Mouse (Mus musculus) embryonic facial prominence, embryonic 11.5 days (tissue): Measurements from ENCODE around the gene Psmb6. TPM values are rescaled to one million over a fixed set of nuclear protein-coding genes. Genes with fewer than 3 reads are reported as not detected.
"Not testable (repeated sequence)": the region's sequence is repeated elsewhere in the genome, so short reads cannot be mapped to it uniquely, and the experiment has no call there.

Source experiments
- ATAC-seq: fragments of 200-750 bp; cut with Nextera tagmentation; replicated peaks from 2 replicates; pipeline ENCODE4 v1.8.0; 2017; ENCODE audit warnings: low read depth; ENCODE audit not compliant: insufficient number of reproducible peaks, low FRiP score, low TSS enrichment
- DNase-seq: peaks from one replicate; pipeline ENCODE4 v3.0.0-alpha.2; 2015; ENCODE audit warnings: low spot score
- H3K27ac ChIP-seq: fragments of 300-500 bp; sonication (generic); replicated peaks from 2 replicates; pipeline ENCODE4 v1.5.1; 2014; ENCODE audit warnings: mild to moderate bottlenecking, low read depth, low read length, control low read depth
- H3K27me3 ChIP-seq: fragments of 300-500 bp; sonication (generic); 2 replicates; pipeline ENCODE4 v1.6.1; 2014; ENCODE audit warnings: mild to moderate bottlenecking, low read length, moderate library complexity, mixed read lengths; ENCODE audit not compliant: control insufficient read depth, insufficient read depth
- H3K36me3 ChIP-seq: fragments of 300-500 bp; sonication (generic); replicated peaks from 2 replicates; pipeline ENCODE4 v1.6.1; 2014; ENCODE audit warnings: low read depth, mild to moderate bottlenecking, low read length, moderate library complexity, mixed read lengths; ENCODE audit not compliant: control insufficient read depth, insufficient read depth
- H3K4me1 ChIP-seq: fragments of 300-500 bp; sonication (generic); 2 replicates; pipeline ENCODE4 v1.6.1; 2014; ENCODE audit warnings: low read length, mixed read lengths; ENCODE audit not compliant: control insufficient read depth, insufficient read depth
- H3K4me2 ChIP-seq: fragments of 300-500 bp; sonication (generic); 2 replicates; pipeline ENCODE4 v1.6.1; 2014; ENCODE audit warnings: low read depth, mild to moderate bottlenecking, control low read depth, low read length, moderate library complexity
- H3K4me3 ChIP-seq: fragments of 300-500 bp; sonication (generic); 2 replicates; pipeline ENCODE4 v1.5.1; 2014; ENCODE audit warnings: low read depth, low read length, control low read depth
- H3K9ac ChIP-seq: fragments of 300-500 bp; sonication (generic); replicated peaks from 2 replicates; pipeline ENCODE4 v1.6.1; 2014; ENCODE audit warnings: mild to moderate bottlenecking, control low read depth, low read length
- H3K9me3 ChIP-seq: fragments of 300-500 bp; sonication (generic); replicated peaks from 2 replicates; pipeline ENCODE4 v1.6.1; 2016; ENCODE audit warnings: mild to moderate bottlenecking, low read length, inconsistent platforms, mixed read lengths; ENCODE audit not compliant: control insufficient read depth
- WGBS: fragments of 180-500 bp; shearing (Covaris S2); extraction: QIAGEN DNeasy Blood & Tissue Kit; methylation state at CpG from one replicate; pipeline ENCODE4 v1.1.7; 2014; 5-methylcytosine and 5-hydroxymethylcytosine counted together
- polyA plus RNA-seq: library from polyadenylated mRNA; unstranded; fragments of >200 nt; fragmentation: Nextera tagmentation; extraction: Ambion mirVana; gene quantifications from 2 replicates; pipeline ENCODE4 v1.2.1, GENCODE M21; 2014

The Psmb6 gene
- polyA plus RNA-seq, 1 experiment from 2014 or later: 827 TPM

GRCm38 (mm10) chr11:70525726-70526125 lies 559 bp downstream of the Psmb6 start:
- peak overlapping the region; percentile 62 for H3K4me2 ChIP-seq
- no peak; the same call in 1 of the 2 replicates for ATAC-seq
- H3K9ac ChIP-seq: peak overlapping the region; percentile 73
- no peaks in the 10 kb centered on the region for H3K4me1 ChIP-seq
- no peaks in the 10 kb centered on the region; the same call in none of the 2 replicates for H3K36me3 ChIP-seq
- no peaks in the 10 kb centered on the region for H3K9me3 ChIP-seq
- peak overlapping the region; percentile 79 for H3K4me3 ChIP-seq
- peak; percentile 36 for DNase-seq
- 2% methylated on average over 12 of the region's 12 CpGs for WGBS
- no peak overlapping the region for H3K27ac ChIP-seq
- H3K27me3 ChIP-seq: no peaks in the 10 kb centered on the region

DNA sequence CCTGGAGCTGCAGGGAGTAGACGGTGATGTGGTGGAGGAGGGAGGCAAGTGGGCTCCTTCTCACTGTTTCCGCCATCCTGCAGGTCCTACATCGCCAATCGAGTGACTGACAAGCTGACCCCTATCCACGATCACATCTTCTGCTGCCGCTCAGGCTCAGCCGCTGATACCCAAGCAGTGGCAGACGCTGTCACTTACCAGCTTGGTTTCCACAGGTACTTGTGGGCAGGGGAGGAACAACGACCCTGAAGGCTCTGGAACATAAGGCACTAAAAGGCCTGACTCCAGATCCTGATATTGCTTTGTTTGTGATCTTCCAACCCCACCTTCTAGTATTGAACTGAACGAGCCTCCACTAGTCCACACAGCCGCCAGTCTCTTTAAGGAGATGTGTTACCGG lies 1.0 kb downstream of the Psmb6 start:
- 87% methylated on average over 12 of the region's 12 CpGs for WGBS
- H3K27ac ChIP-seq: no peak overlapping the region

DNA sequence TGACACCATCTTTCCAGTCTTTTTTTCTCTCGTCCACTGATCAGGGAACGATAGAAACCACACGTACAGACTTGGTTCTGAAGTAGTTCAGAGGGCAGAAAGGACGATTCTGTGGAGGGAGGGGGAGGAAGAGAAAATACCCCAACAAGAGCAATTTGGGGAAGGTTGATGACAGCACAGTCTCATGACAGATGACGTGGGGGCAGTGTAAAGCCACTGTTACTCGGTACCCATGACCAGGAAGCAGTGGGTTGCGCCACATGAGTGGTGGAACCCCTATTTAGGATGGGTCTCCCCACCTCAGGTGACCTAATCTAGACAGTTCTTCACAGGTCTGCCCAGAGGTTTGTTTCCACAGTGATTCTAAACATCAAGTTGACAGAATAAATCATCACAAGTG lies 3.4 kb downstream of the Psmb6 start:
- Histone ChIP-seq H3K36me3 (no peaks in the 10 kb centered on the region; the same call in none of the 2 replicates), H3K4me3 (no peak overlapping the region), H3K27ac (no peak overlapping the region), H3K9me3 (no peaks in the 10 kb centered on the region), H3K9ac (no peak overlapping the region), H3K27me3 (no peaks in the 10 kb centered on the region), H3K4me2 (no peak overlapping the region), H3K4me1 (no peaks in the 10 kb centered on the region)
- 88% methylated on average over 7 of the region's 7 CpGs for WGBS
- DNase-seq: no peak
- no peak for ATAC-seq

More for the DNA sequence above, 1.0 kb downstream of the Psmb6 start:
- DNase-seq (no peak), ATAC-seq (no peak)
- no peaks in the 10 kb centered on the region for H3K4me1 ChIP-seq
- peak overlapping the region; percentile 73 for H3K9ac ChIP-seq
- H3K4me3 ChIP-seq: peak overlapping the region; percentile 79
- H3K27me3 ChIP-seq: no peaks in the 10 kb centered on the region
- peak overlapping the region; percentile 62 for H3K4me2 ChIP-seq
- no peaks in the 10 kb centered on the region for H3K9me3 ChIP-seq
- H3K36me3 ChIP-seq: no peaks in the 10 kb centered on the region; the same call in none of the 2 replicates

GRCm38 (mm10) chr11:70531065-70531464 lies 5.9 kb downstream of the Psmb6 start:
- not testable (repeated sequence) for H3K9me3 ChIP-seq, H3K4me3 ChIP-seq, H3K36me3 ChIP-seq, H3K27ac ChIP-seq, H3K27me3 ChIP-seq, ATAC-seq, H3K4me2 ChIP-seq, DNase-seq, H3K4me1 ChIP-seq, H3K9ac ChIP-seq
- WGBS: 72% methylated on average over 2 of the region's 2 CpGs

DNA sequence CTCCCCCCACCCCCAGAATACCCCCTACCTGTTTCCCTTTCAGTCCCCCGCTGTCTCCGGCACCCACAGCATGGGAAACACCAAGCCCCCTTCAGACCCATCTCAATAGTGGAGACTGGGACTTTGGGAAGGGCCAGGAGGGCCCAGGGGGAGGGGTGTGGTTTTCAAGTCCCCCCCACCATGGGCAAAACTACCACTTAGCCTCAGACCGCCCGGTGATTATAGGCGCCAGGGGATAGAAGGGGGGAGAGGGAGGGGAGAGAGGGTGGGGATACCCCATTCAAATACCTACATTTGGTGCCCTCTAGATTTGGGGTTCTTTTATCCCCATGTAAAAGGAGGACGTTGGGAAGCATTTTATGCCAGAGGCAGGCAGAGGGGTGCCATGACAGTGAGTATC lies 7.7 kb downstream of the Psmb6 start, which contains the start of gene Gm40193:
Gene Gm40193, minus strand, starts transcription at position 101 of the 400 bp plus-strand sequence.
- no peaks in the 10 kb centered on the region for H3K9me3 ChIP-seq
- H3K9ac ChIP-seq: no peak within 1 kb of the TSS
- DNase-seq: no peak
- H3K4me2 ChIP-seq: no peak within 1 kb of the TSS
- no peak within 1 kb of the TSS; the same call in 1 of the 2 replicates for H3K27ac ChIP-seq
- no peak for ATAC-seq
- H3K4me1 ChIP-seq: no peaks in the 10 kb centered on the region
- no peaks in the 10 kb centered on the region for H3K27me3 ChIP-seq
- WGBS: 79% methylated on average over 6 of the region's 6 CpGs
- H3K4me3 ChIP-seq: no peak within 1 kb of the TSS
- no peaks in the 10 kb centered on the region for H3K36me3 ChIP-seq

- no peak overlapping the region for H3K27ac ChIP-seq
- WGBS: 20% methylated on average over 9 of the region's 9 CpGs
- no peaks in the 10 kb centered on the region for H3K9me3 ChIP-seq
- no peaks in the 10 kb centered on the region for H3K4me1 ChIP-seq
- peak overlapping the region; percentile 87 for H3K4me2 ChIP-seq
- DNase-seq: no peak
- H3K27me3 ChIP-seq: peaks cover 8% of the 10 kb centered on the region
- H3K4me3 ChIP-seq: peak overlapping the region; percentile 56
- no peak overlapping the region for H3K9ac ChIP-seq
- no peaks in the 10 kb centered on the region for H3K36me3 ChIP-seq
- no peak for ATAC-seq
These were observed 14.3 kb downstream of the Psmb6 start for GRCm38 (mm10) chr11:70539423-70539822.

DNA sequence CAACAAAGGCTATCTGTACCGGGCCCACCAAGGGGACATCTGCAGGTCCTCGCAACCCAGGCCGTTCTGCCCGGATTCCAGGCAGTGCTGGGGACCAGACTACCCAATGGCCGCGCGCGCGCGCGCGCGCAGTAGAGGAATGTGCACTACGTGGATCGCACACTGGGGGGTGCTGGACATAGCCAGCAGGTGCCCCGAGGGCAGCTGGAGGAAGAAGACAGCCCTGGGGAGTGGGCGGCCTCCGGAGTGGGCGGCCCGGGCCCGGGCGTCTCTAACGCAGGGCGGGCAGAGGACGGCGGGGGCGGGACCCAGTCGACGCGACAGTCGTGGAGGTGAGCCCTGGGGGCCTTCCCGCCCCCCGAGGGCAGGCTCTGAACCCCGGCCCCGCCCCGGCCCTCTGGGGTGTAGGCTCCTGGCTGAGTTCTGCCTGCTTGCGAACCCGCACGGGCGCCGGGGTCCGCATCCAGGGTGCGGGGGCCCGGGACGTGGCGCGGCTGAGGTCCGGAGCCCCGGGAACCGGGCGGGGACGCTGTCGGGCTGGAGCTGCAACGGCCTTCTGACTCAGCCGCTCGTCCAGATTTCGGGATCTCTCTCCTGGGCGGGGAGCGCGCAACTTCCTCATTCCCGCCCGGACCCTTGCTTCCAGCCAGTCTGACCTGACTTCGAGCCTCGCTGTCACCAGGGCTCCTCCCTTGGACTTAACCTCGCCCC lies 14.9 kb downstream of the Psmb6 start, which contains the start of gene Pld2:
Gene Pld2, plus strand, starts transcription at position 188 of the 711 bp plus-strand sequence.
- no peak within 1 kb of the TSS for H3K27ac ChIP-seq
- no peaks in the 10 kb centered on the region for H3K36me3 ChIP-seq
- H3K27me3 ChIP-seq: peaks cover 8% of the 10 kb centered on the region
- peak; percentile 89 for ATAC-seq
- no peaks in the 10 kb centered on the region for H3K4me1 ChIP-seq
- peak within 1 kb of the TSS; percentile 56 for H3K4me3 ChIP-seq
- peak; percentile 92 for DNase-seq
- WGBS: under 1% methylated on average over 65 of the region's 65 CpGs
- peak within 1 kb of the TSS; percentile 56 for H3K9ac ChIP-seq
- no peaks in the 10 kb centered on the region for H3K9me3 ChIP-seq
- peak within 1 kb of the TSS; percentile 87 for H3K4me2 ChIP-seq

DNA sequence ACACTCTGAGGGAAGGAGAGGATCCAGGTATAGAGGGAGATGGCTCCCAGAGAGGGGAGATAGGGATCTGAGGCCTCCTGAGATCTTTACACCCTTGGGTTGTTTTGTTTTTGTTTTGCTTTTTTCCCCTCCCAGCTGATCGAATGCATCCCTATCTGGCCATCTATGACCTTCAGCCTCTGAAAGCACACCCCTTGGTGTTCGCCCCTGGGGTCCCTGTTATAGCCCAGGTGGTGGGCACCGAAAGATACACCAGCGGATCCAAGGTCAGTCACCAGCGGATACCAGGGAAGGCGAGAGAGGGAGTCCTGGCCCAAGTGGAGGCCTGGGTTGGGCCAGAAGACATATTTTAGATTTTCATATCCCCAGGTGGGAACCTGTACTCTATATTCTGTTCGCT lies 15.8 kb downstream of the Psmb6 start:
- H3K27me3 ChIP-seq: peaks cover 8% of the 10 kb centered on the region
- H3K4me2 ChIP-seq: peak overlapping the region; percentile 87; the same call in 1 of the 2 replicates
- H3K4me3 ChIP-seq: no peak overlapping the region
- no peak overlapping the region for H3K9ac ChIP-seq
- H3K27ac ChIP-seq: no peak overlapping the region
- no peaks in the 10 kb centered on the region for H3K9me3 ChIP-seq
- DNase-seq (no peak), ATAC-seq (no peak)
- H3K4me1 ChIP-seq: no peaks in the 10 kb centered on the region
- no peaks in the 10 kb centered on the region for H3K36me3 ChIP-seq
- WGBS: 84% methylated on average over 7 of the region's 7 CpGs
